Mouse (Mus musculus) gastrocnemius, adult 2 months (tissue): ENCODE data around the gene Ralgapa2. TPM values are rescaled to one million over a fixed set of nuclear protein-coding genes. Genes with fewer than 3 reads are reported as not detected.

Experiments
- DNase-seq: peaks from one replicate; pipeline ENCODE4 v3.0.0; 2022
- H3K27ac ChIP-seq: fragments of 200-600 bp; 2 replicates; pipeline ENCODE4 v1.8.1; 2022; ENCODE audit warnings: mild to moderate bottlenecking
- H3K4me3 ChIP-seq: fragments of 200-600 bp; 2 replicates; pipeline ENCODE4 v1.8.1; 2022; ENCODE audit warnings: mild to moderate bottlenecking, moderate library complexity
- CTCF ChIP-seq: fragments of 200-600 bp; IDR thresholded peaks from 2 replicates; pipeline ENCODE4 v1.8.1; 2022; ENCODE audit warnings: antibody characterized with exemption, mild to moderate bottlenecking, moderate library complexity
- intact Hi-C: fragments of 180-260 bp; cut with DNase I; formaldehyde crosslinking; loops from one replicate; pipeline ENCODE4 v1.15.1; 2025
- total RNA-seq, 2 experiments: library from RNA; stranded (reverse); gene quantifications; 2 replicates each; pipeline ENCODE4 v1.2.3; 2021

Ralgapa2 gene
- total RNA-seq, 2 experiments from 2014 or later: 5.8 to 9.6 TPM

DNA sequence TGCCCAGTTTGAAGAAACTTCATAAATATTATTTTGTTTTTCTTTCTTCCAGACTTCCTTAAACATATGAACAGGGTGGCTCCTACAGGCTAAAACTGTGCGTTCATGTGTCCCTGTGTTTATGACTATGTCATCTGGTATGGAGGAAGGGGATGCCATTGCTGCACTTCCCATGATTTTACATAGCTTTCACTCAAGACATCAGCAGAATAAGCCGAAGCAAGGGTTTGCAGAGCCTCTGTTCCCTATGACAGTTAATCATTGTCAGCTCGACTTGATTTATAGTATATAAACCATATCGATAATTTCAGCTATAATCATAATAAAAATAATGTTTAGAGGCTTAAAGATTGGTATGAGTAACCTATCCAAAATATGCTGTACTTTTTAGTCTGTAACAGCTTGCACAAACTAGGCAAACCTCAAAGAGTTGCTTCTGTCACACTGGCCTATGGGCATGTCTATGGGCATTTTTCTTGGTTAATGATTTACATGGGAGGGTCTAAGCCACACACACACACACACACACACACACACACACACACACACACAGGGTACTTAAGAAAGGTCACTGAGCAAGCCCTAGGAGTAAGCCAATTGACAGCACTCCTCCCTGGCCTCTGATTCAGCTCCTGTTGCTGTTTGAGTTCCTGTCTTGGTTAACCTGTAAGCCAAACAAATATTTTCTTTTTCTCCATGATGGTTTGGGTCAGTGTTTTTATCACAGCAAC, 12.7 kb upstream of the Ralgapa2 start:
- intact Hi-C loops: no loop called here
- no peak for TF ChIP-seq CTCF
- no peak overlapping the region for H3K4me3 ChIP-seq
- H3K27ac ChIP-seq: no peak overlapping the region
- no peak for DNase-seq

DNA sequence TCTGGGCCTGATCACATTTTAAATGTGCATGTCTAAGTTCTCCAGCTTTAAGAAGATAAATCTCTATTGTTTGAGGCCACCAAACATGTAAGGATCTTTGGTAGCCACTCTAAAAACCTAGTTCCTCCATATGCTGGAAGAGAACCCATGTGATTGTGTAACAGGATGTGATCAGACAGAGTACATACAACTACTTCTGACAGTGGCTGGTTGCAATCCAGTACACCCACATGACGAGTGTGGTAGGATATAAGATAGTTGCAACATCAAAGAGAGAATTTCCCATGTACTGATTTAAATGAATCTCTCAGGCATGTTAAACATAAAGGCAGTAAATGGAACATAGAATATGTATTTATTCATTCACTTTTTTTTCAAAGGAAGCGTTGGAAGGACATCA, 4.8 kb upstream of the Ralgapa2 start:
- no peak for DNase-seq
- Histone ChIP-seq H3K4me3 (no peak overlapping the region), H3K27ac (no peak overlapping the region)
- no peak for TF ChIP-seq CTCF
- intact Hi-C loops: loop anchor here (10.0 kb wide), 1 partner anchor 498 kb away; the partner anchor contains the start of gene Xrn2

DNA sequence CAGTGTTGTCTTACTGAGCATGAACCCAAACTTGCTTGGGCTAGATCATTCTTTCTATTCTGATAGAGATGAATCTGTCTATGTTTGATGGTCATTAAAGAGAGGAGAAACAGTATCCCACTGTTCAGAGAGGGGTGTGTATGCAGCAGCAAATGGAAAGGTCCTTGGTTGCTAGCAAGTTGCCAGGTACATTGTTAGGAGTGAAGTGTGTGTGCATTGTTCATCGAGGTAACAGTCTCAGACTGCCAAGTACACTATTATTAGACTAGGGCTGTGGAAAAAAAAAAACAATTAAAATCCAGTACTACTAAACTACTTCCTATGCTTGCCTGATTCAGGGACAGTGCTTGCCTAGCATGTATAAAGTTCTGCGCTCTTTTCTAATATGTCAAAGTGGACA, 2.9 kb upstream of the Ralgapa2 start:
- Histone ChIP-seq H3K27ac (no peak overlapping the region), H3K4me3 (no peak overlapping the region)
- intact Hi-C loops: loop anchor here (10.0 kb wide), 1 partner anchor 500 kb away; the partner anchor contains the start of gene Xrn2
- DNase-seq: no peak
- no peak for TF ChIP-seq CTCF

DNA sequence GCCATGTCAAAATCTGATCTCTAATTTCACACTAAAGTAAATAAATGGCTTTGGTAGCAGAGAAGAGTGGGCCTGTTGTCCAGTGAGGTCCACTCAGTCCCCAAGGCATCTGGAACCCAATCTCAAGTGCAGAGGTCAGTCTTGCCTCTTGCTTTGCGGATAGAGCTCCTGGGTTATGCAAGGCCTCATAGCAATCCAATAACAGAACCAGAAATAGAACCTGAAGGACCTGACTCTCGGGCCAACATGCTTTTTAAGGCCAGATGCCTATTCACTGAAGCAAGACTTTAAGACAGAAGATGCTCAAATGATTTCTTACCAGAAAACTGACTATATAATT, 407 bp upstream of the Ralgapa2 start:
- peak overlapping the region; percentile 98 for H3K4me3 ChIP-seq
- peak overlapping the region; percentile 84 for H3K27ac ChIP-seq
- TF ChIP-seq CTCF: no peak
- intact Hi-C loops: loop anchor here (5.0 to 10.0 kb wide), 3 partner anchors 345 to 1915 kb away; partner anchors contain the start of genes Dtd1, Kiz and Xrn2
- peak; percentile 41 for DNase-seq

DNA sequence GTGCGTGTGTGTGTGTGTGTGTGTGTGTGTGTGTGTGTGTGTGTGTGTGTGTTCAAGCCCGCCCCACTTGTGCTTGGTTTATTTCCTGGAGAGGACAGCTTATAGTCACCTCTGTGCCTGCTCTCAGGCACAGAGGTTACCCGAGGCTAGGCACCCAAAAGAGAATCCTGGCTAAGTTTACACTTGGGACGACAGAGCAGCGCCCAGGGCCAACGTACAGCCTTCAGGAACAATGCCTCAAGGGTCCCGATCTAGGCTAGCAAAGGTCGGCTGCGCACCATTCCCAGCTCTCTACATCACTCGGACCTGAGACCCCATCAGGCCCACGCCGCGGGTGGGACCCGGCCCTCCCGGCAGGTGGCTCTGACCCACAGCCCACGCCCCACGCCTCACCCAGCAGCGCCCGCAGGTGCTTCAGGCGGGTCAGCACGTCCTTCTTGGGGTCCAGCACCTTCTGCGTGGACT, 711 bp downstream of the Ralgapa2 start:
- intact Hi-C loops: loop anchor here (5.0 to 10.0 kb wide), 3 partner anchors 346 to 1914 kb away; partner anchors contain the start of genes Dtd1, Kiz and Xrn2
- peak overlapping the region; percentile 95 for H3K27ac ChIP-seq
- no peak for TF ChIP-seq CTCF
- peak overlapping the region; percentile 98 for H3K4me3 ChIP-seq
- DNase-seq: no peak

DNA sequence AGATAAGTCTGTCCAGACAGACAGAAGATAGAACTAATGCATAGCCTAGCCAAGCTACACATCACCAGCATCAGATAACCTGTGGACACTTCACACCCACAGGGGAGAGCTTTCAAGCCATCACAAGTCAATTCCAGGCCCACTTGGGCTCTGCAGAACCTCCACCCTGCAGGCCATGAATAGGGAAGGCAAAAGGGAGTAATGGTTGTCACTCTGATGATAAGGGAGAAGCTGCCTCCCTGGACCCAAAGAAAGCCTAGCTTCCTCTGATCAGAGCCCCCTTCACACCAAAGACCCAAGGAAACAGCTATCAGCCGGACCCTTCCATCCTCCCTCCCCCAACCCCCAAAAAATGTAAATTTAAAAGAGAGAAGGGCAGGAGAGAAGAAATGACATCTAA, 1.4 kb downstream of the Ralgapa2 start:
- H3K27ac ChIP-seq: peak overlapping the region; percentile 28
- DNase-seq: no peak
- peak overlapping the region; percentile 98 for H3K4me3 ChIP-seq
- intact Hi-C loops: loop anchor here (5.0 to 10.0 kb wide), 3 partner anchors 347 to 1913 kb away; partner anchors contain the start of genes Dtd1, Kiz and Xrn2
- no peak for TF ChIP-seq CTCF

DNA sequence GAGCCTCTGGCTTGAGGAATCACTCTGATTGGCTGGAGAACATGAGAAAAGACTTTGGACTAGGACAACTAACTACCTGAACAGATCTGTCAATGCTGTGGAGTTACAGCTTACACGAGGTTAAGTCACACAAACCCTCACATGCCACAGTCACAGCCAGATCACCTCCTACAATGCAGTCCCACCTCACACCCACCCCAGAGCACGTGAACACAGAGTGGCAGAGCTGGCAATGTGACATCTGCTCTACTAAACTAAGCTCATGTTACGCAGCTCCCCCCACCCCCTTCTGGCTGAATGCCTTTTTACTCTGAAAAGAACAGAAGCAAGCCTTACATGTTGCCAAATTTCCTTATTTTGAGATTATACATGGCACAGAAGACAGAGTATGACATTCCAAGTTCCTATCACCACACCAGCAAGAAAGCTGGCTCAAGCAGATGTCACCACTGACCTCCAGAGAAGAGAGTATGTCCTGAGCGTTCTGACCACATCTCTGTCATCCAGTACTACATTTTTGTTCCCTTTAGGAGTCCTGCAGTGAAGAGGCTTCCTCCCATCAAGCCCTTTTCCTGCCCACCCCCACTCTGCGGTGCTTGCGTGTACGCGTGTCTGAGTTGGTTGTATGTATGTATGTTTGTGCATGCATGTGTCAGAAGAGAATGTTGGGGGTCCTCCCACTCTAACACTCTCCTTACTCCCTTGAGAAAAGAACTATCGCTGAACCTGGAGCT, 9.4 kb downstream of the Ralgapa2 start:
- H3K4me3 ChIP-seq: no peak overlapping the region
- no peak for TF ChIP-seq CTCF
- peak overlapping the region; percentile 54 for H3K27ac ChIP-seq
- peak; percentile 29 for DNase-seq
- intact Hi-C loops: no loop called here

DNA sequence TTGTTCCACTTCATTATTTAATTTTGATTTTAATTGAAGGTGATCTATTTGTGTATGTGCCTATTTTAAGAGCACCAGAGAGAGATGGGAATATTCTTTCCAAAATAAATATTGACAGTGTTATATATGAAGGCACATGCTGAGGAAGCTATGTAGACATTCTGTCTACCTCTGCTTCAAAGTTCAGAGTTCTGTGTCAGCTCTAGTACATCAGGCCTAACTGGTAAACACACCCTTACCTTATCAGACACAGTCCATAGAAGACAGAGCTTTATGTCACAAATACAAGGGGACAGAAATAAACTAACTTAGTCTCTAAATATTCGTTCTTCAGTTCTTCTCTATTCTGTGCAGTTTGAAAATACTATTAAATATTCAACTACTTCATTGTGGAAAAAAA, 12.1 kb downstream of the Ralgapa2 start:
- intact Hi-C loops: no loop called here

DNA sequence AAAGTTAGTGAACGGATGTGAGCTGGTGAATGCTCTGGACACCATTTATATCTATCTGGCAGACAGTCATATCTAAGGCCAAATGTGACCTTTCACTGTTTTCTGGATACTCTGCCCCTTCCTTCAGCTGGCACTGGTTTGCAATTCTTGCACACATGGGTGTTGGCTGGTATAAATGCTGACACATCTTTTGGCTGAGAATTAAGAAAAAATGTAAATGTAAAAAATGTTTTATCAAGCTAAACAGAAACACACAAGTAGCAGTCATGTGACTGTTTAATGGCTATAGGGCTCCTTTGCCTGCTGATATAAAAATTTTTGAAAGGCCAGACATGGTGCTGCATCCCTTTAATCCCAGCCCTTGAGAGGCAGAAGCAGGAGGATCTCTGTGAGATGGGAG, 13.0 kb downstream of the Ralgapa2 start:
- DNase-seq: no peak
- intact Hi-C loops: no loop called here
- no peak overlapping the region for H3K27ac ChIP-seq
- H3K4me3 ChIP-seq: no peak overlapping the region
- no peak for TF ChIP-seq CTCF

More for the DNA sequence above, 12.1 kb downstream of the Ralgapa2 start:
- DNase-seq: no peak
- no peak overlapping the region for H3K27ac ChIP-seq
- H3K4me3 ChIP-seq: no peak overlapping the region
- no peak for TF ChIP-seq CTCF

DNA sequence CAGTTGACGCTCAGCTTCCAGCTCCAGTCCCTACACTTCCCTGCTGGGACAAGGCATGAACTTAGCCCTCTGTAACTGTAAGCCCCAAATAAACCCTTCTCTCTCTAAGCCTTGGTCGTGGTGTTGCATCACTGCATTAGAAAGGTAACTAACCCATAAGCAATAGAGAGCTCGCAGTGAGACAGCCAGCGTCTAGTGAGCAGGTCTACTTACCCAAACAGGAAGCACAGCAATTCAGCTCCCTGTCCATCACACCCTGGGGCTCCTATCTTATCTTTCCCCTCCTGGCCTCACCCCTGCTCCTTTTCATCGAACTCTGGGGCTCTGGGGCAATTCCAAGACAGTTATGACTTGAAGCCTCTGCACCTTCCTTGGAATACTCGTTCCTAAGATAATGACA, 13.8 kb downstream of the Ralgapa2 start:
- DNase-seq: no peak
- no peak overlapping the region for H3K27ac ChIP-seq
- intact Hi-C loops: no loop called here
- no peak overlapping the region for H3K4me3 ChIP-seq
- no peak for TF ChIP-seq CTCF

DNA sequence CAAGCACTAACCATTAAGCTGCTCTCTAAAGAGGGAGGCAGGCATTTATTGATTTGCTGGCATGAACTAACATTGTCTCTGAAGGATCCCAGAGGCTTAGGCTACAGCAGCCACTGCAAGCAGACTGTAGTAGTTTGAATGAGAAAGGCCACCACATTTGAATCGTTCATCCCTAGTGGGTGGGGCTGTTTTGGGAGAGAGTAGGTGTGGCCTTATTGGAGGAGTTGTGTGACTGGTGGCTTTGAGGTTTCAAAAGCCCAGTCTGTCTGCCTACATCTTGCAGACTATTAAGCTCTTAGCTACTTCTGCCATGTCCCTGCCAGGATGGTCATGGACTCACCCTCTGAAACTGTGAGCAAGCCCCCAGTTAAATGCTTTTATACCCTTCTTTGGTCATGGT, 15.1 kb downstream of the Ralgapa2 start:
- TF ChIP-seq CTCF: no peak
- Histone ChIP-seq H3K27ac (no peak overlapping the region), H3K4me3 (no peak overlapping the region)
- DNase-seq: no peak
- intact Hi-C loops: no loop called here

DNA sequence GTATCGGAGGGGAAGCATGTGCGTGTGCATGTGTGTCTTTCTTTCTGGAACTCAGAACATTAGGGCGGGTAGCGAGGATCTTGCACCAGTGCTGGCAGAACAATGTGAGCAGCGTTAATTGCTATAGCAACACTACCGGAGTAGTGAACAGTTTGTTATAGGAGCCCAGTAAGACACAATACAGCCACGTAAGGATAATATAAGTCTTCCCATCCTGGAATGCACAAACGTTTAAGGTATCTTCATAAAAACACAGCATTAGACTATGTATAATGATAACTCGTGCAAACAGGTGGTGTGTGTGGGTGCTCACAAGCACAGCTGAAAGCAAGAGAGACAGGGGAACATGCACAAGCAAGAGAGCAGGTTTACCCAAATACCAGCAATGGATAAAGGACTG, 16.4 kb downstream of the Ralgapa2 start:
- H3K4me3 ChIP-seq: no peak overlapping the region
- no peak overlapping the region for H3K27ac ChIP-seq
- DNase-seq: no peak
- TF ChIP-seq CTCF: no peak
- intact Hi-C loops: no loop called here

DNA sequence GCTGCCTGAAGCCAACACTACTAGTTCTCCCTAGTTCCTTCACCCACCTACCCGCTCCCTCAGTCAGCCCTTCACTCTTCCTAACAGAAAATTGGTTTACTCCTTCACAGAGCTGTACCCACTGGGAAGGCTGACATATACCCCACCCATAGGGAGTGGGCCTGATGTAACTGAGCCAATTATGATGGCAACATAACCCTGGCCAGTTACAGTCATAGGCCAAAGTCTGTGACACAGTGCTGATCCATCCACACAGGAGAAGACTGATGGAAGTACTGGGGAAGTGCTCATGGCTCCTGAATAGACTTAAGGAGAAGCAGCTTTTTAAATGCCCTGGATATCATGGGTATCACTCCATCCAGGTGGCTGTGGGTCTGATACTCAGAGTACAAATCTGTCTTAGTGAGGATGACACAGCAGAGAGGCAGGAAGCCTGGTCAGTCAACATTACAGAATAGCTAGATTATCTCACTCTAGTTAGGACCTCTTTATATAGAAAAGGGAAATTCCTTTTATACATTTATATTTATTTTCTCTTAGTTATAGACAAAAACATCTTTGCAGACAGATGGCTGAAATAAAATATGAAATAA, 18.7 kb downstream of the Ralgapa2 start:
- no peak overlapping the region for H3K27ac ChIP-seq

More for the DNA sequence above, 18.7 kb downstream of the Ralgapa2 start:
- no peak overlapping the region for H3K4me3 ChIP-seq
- intact Hi-C loops: no loop called here
- DNase-seq: no peak
- TF ChIP-seq CTCF: no peak
